19 mouse cellular contexts compared by ENCODE assay signal in genomic region chr2:93512130-93512529, GRCm38 (mm10). TPM values are rescaled to one million over a fixed set of nuclear protein-coding genes. Genes with fewer than 3 reads are reported as not detected.
"Had no signal": no experiment of that assay in that cellular context is flagged by ENCODE, and none has a peak within 500 bp of the region (broad histone marks: within the 10 kb centered on the region; RNA-seq: fewer than 3 reads in every experiment).

No protein-coding gene starts in this region.

- DNase-seq: kidney, adult 9 months; kidney, postnatal 10 days; kidney, postnatal 4 days; lung, adult 2 months; lung, postnatal 10 days; right cerebral cortex, postnatal 4 days; spleen, adult 18-20 months; thymus, postnatal 36 days had no signal

- ATAC-seq: intestine, postnatal 0 days; midbrain, embryonic 15.5 days had no signal

- H3K4me2 ChIP-seq: liver, embryonic 11.5 days; liver, embryonic 15.5 days; midbrain, embryonic 11.5 days; midbrain, embryonic 15.5 days had no signal

- H3K27me3 ChIP-seq: liver, embryonic 15.5 days; midbrain, embryonic 15.5 days had no signal

- H3K9me3 ChIP-seq: limb, embryonic 10.5 days; liver, embryonic 15.5 days; midbrain, embryonic 15.5 days had no signal

- H3K36me3 ChIP-seq: limb, embryonic 10.5 days; liver, embryonic 15.5 days; midbrain, embryonic 15.5 days had no signal

- H3K9ac ChIP-seq: liver, embryonic 15.5 days; midbrain, embryonic 15.5 days had no signal

- H3K27ac ChIP-seq: layer of hippocampus, adult 2 months; limb, embryonic 10.5 days; liver, embryonic 15.5 days; macrophage; midbrain, embryonic 15.5 days had no signal

- H3K4me1 ChIP-seq: liver, embryonic 15.5 days; megakaryocyte, embryonic 14.5 days had no signal

- H3K4me3 ChIP-seq: layer of hippocampus, adult 2 months; limb, embryonic 10.5 days; liver, embryonic 15.5 days; megakaryocyte, embryonic 14.5 days; midbrain, embryonic 15.5 days had no signal

RNA-seq across cellular contexts. Expression of gene Gm10803, which starts 48.2 kb away (rescaled TPM):
- polyA plus RNA-seq: intestine, postnatal 0 days; limb, embryonic 10.5 days; liver, embryonic 11.5 days; liver, embryonic 15.5 days; lung, adult 2 months; macrophage; midbrain, embryonic 11.5 days; midbrain, embryonic 15.5 days; stomach, embryonic 14.5 days; thymus, postnatal 0 days had no signal
